Comparison of ENCODE assay signal across 28 mouse cellular contexts in genomic region chr4:33532596-33532995, GRCm38 (mm10).
DNase-seq lines count a peak whose midpoint lies in the region; ATAC-seq and TF ChIP-seq lines count a peak whose summit lies in the region.
"Had no signal": no experiment of that assay in that cellular context is flagged by ENCODE, and none has a peak within 500 bp of the region (broad histone marks: within the 10 kb centered on the region; RNA-seq: fewer than 3 reads in every experiment).

No protein-coding gene starts in this region.

- H3K27me3 ChIP-seq in midbrain, embryonic 11.5 days (ENCODE audit: control insufficient read depth, insufficient read depth, low read length), result no peaks in the 10 kb centered on the region
- no peaks in the 10 kb centered on the region for H3K27me3 ChIP-seq in midbrain, postnatal 0 days (ENCODE audit: insufficient read depth, low read length)
- H3K27me3 ChIP-seq: embryonic facial prominence, embryonic 13.5 days; forebrain, embryonic 12.5 days; forebrain, embryonic 15.5 days; heart, embryonic 15.5 days; hindbrain, embryonic 13.5 days had no signal

- ATAC-seq in midbrain, embryonic 11.5 days (ENCODE audit: low FRiP score), result no peak
- ATAC-seq in midbrain, postnatal 0 days (ENCODE audit: low FRiP score), result no peak
- ATAC-seq: CD4-positive, CD25-positive, alpha-beta regulatory T cell, adult 4 months; forebrain, embryonic 15.5 days; hindbrain, embryonic 16.5 days; intestine, postnatal 0 days had no signal

- no peak overlapping the region for H3K9ac ChIP-seq in midbrain, embryonic 11.5 days (ENCODE audit: low read length)
- H3K9ac ChIP-seq in midbrain, postnatal 0 days (replicated peaks; ENCODE audit: low read length, poor library complexity, severe bottlenecking), result no peak overlapping the region
- H3K9ac ChIP-seq: embryonic facial prominence, embryonic 13.5 days; forebrain, embryonic 12.5 days; forebrain, embryonic 15.5 days; heart, embryonic 12.5 days; heart, embryonic 15.5 days; hindbrain, embryonic 13.5 days had no signal

- H3K9me3 ChIP-seq in midbrain, embryonic 11.5 days (ENCODE audit: control insufficient read depth, low read length), result no peaks in the 10 kb centered on the region
- H3K9me3 ChIP-seq in midbrain, postnatal 0 days (ENCODE audit: low read length), result no peaks in the 10 kb centered on the region
- H3K9me3 ChIP-seq: embryonic facial prominence, embryonic 10.5 days; embryonic facial prominence, embryonic 13.5 days; forebrain, embryonic 12.5 days; forebrain, embryonic 15.5 days; heart, embryonic 12.5 days; heart, embryonic 15.5 days; hindbrain, embryonic 10.5 days; hindbrain, embryonic 13.5 days had no signal

- no peak overlapping the region for H3K4me2 ChIP-seq in midbrain, embryonic 11.5 days
- no peak overlapping the region for H3K4me2 ChIP-seq in midbrain, postnatal 0 days (ENCODE audit: low read depth, low read length, poor library complexity, severe bottlenecking)
- H3K4me2 ChIP-seq: embryonic facial prominence, embryonic 13.5 days; forebrain, embryonic 12.5 days; forebrain, embryonic 15.5 days; heart, embryonic 12.5 days; heart, embryonic 15.5 days; hindbrain, embryonic 13.5 days had no signal

- no peak overlapping the region for H3K27ac ChIP-seq in midbrain, embryonic 11.5 days (ENCODE audit: low read depth, low read length)
- H3K27ac ChIP-seq in midbrain, postnatal 0 days (ENCODE audit: low read depth, low read length), result no peak overlapping the region
- H3K27ac ChIP-seq: embryonic facial prominence, embryonic 10.5 days; embryonic facial prominence, embryonic 13.5 days; forebrain, embryonic 12.5 days; forebrain, embryonic 15.5 days; heart, embryonic 15.5 days; hindbrain, embryonic 10.5 days; hindbrain, embryonic 13.5 days had no signal

- intact Hi-C loops in gastrocnemius, postnatal 36 days (cut with DNase I), result no loop called here

- TF ChIP-seq CTCF in midbrain, postnatal 0 days (IDR thresholded peaks at IDR 0.05), result no peak

- peak; percentile 59 for DNase-seq in midbrain, embryonic 11.5 days (ENCODE audit: low spot score, missing footprints)
- no peak for DNase-seq in midbrain, postnatal 0 days (ENCODE audit: low spot score)
- DNase-seq in ES-CJ7 (ENCODE audit: low read depth, low spot score) (peak; percentile 53), ZHBTc4 (ENCODE audit: low read depth, low spot score) (peak; percentile 62)
- no peak for DNase-seq in thymus, postnatal 36 days
- DNase-seq in gastrocnemius, postnatal 36 days, result no peak
- DNase-seq: adrenal gland, adult 2 months; adrenal gland, postnatal 25 days; cerebellum, adult 11-12 months; cerebellum, adult 8-10 months; cerebellum, postnatal 10 days; cerebellum, postnatal 36 days; embryo, embryonic 11 days; gastrocnemius, postnatal 25 days; heart, postnatal 10 days; heart, postnatal 36 days had no signal

- WGBS in midbrain, embryonic 11.5 days, result 81% methylated on average over 8 of the region's 8 CpGs
- WGBS in midbrain, postnatal 0 days, result 78% methylated on average over 8 of the region's 8 CpGs

- no peak overlapping the region for H3K4me3 ChIP-seq in midbrain, embryonic 11.5 days (ENCODE audit: low read depth, low read length)
- no peak overlapping the region for H3K4me3 ChIP-seq in midbrain, postnatal 0 days (ENCODE audit: low read depth, low read length)
- H3K4me3 ChIP-seq: embryonic facial prominence, embryonic 10.5 days; embryonic facial prominence, embryonic 13.5 days; erythroblast, embryonic 14.5 days; forebrain, embryonic 12.5 days; forebrain, embryonic 15.5 days; heart, embryonic 12.5 days; heart, embryonic 15.5 days; hindbrain, embryonic 10.5 days; hindbrain, embryonic 13.5 days had no signal

- H3K36me3 ChIP-seq in midbrain, embryonic 11.5 days (ENCODE audit: control insufficient read depth, insufficient read depth, low read length), result no peaks in the 10 kb centered on the region
- H3K36me3 ChIP-seq in midbrain, postnatal 0 days (ENCODE audit: insufficient read depth, low read length), result no peaks in the 10 kb centered on the region
- H3K36me3 ChIP-seq: embryonic facial prominence, embryonic 10.5 days; embryonic facial prominence, embryonic 13.5 days; forebrain, embryonic 12.5 days; forebrain, embryonic 15.5 days; heart, embryonic 12.5 days; heart, embryonic 15.5 days; hindbrain, embryonic 10.5 days; hindbrain, embryonic 13.5 days had no signal

- H3K4me1 ChIP-seq in midbrain, embryonic 11.5 days (ENCODE audit: control insufficient read depth, insufficient read depth, low read length), result no peaks in the 10 kb centered on the region
- H3K4me1 ChIP-seq in midbrain, postnatal 0 days (ENCODE audit: insufficient read depth, low read length), result no peaks in the 10 kb centered on the region
- H3K4me1 ChIP-seq: embryonic facial prominence, embryonic 10.5 days; embryonic facial prominence, embryonic 13.5 days; forebrain, embryonic 12.5 days; forebrain, embryonic 15.5 days; heart, embryonic 12.5 days; heart, embryonic 15.5 days; hindbrain, embryonic 10.5 days; hindbrain, embryonic 13.5 days had no signal

Comparison
In these comparisons a context has a peak if more than half of its experiments do, and no peak if none do; other contexts are left out.
1. DNase-seq: peak in midbrain, embryonic 11.5 days (single experiment), ES-CJ7 (single experiment) and ZHBTc4 (single experiment); none in midbrain, postnatal 0 days (single experiment), thymus, postnatal 36 days (0 of 2) and gastrocnemius, postnatal 36 days (0 of 2).